Mouse (Mus musculus) stomach, postnatal 0 days (tissue): ENCODE measurements around the gene Mamld1.

Experiments
- CTCF ChIP-seq: IDR thresholded peaks from 2 replicates; pipeline ENCODE4 v1.5.1; 2016; ENCODE audit warnings: antibody characterized with exemption, low read depth, mild to moderate bottlenecking, moderate library complexity
- EP300 ChIP-seq: optimal IDR thresholded peaks from 2 replicates; pipeline ENCODE3; 2016; ENCODE audit warnings: antibody characterized with exemption

- no peak for TF ChIP-seq CTCF
- TF ChIP-seq EP300: no peak
These were observed 100.5 kb downstream of the Mamld1 start for GRCm38 (mm10) chrX:71150551-71151001.
